Mouse (Mus musculus) frontal cortex, postnatal 10 days (tissue): ENCODE measurements at regions not wholly inside any gene's neighbourhood (a gene's known extent, or its start where the extent isn't known, plus 50 kb on each side); places are given as distances from the start of the nearest gene placed in this dataset.
"Not testable (repeated sequence)": the region's sequence is repeated elsewhere in the genome, so short reads cannot be mapped to it uniquely, and the experiment has no call there.

Source experiments
- DNase-seq, 2 experiments: peaks; one replicate each; pipeline ENCODE4 v3.0.0; 2022; ENCODE audit warnings: low spot score in 2 of 2, mixed read lengths in 1 of 2

- not testable (repeated sequence) for DNase-seq
Measured at GRCm38 (mm10) chr1:141246125-141246524, 1000.2 kb downstream of the Kcnt2 start.

GRCm38 (mm10) chr1:141274738-141275137 lies 1028.8 kb downstream of the Kcnt2 start:
- DNase-seq, result no peak

DNA sequence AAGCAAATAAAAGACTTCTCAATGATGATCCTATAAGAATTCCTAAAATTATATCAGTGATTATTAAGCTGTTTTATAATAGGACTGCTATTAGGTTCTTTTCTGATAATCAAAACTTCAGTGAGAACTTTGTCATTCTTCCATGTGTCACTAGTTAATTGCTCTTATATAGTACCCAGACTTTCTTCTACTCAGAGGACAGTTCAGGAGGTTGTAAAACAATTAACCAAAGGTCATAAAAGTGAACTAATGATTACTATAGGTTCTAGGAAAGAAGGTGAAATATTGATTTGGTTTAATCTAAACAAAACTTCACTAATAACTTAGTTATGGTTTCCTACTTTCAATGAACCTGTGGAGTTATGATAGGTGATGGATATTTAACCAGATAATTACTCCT lies 1035.6 kb downstream of the Kcnt2 start:
- no peak for DNase-seq

DNA sequence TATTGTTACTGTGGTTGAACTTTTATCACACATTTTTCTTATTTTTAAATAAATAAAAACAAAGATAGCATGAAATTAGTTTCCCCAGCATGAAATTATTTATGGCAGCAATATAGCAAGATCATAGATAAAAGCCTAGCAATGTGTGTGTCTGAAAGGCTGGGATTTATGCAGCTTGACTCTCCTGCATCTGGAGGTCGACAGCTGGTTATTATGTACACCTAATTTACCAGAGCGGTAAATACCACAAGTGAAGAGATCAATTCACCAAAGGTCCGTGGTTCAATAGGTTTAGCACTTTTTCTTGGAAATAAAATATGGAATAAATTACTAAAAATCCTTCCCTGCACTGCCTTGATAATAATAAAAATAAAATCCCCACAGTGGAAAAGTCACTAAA lies 1077.0 kb downstream of the Kcnt2 start:
- no peak for DNase-seq

DNA sequence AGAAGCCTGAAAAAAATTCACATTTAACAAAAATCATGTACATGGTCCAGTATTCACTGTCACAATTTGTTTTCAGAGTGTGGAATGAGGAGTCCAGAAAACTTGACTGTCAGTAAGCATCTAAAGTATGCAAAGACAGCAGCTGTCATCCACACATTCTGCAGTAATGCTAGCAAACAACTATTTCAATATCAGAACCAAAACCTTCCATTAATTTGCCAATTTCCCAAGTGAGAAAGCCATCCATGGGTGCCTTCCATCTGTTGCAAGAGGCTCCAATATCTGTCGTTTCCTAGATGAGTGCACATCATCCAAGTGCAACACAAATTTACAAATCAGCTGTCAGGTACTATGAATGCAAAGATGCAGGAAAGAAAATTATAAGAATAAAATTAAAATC lies 1092.1 kb downstream of the Kcnt2 start:
- no peak for DNase-seq

DNA sequence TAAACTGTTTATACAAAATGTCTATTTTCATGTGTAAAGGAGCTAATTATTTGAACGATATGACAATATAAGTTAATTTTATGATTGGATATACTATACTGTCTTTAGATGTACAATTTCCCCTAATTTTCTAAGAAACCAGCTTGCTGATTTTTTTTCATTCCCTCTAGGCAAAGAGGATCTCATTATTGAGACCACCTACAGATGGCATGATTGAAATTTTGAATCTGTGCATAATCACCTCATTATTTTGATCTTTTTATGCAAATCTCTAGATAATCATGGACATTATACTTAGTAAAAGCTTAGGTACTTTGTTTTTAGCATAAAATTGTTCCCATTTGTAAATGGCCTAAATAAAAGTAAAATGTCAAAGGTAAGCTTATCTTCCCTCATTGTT lies 1123.5 kb downstream of the Kcnt2 start:
- DNase-seq, result no peak

- no peak for DNase-seq
Measured at GRCm38 (mm10) chr1:141375966-141376365, 1130.0 kb downstream of the Kcnt2 start.

DNA sequence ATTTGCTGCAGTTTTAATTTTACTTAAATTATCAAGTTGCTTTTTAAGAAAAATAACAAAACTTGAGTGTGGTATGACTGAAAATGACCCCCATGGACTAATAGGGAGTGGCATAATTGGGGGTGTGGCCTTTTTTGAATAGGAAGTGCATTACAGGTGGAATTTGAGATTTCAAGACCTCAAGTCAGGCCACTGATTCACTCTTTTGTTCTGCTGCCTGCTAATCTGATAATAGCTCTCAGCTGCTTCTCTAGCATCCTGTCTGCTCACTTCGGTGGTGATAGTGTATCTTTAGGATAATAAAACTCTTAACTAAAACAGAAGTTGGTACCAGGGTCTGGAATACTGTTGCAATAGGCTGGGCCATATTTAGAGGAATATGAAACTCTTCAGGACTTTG lies 1155.4 kb downstream of the Kcnt2 start:
- no peak for DNase-seq

DNA sequence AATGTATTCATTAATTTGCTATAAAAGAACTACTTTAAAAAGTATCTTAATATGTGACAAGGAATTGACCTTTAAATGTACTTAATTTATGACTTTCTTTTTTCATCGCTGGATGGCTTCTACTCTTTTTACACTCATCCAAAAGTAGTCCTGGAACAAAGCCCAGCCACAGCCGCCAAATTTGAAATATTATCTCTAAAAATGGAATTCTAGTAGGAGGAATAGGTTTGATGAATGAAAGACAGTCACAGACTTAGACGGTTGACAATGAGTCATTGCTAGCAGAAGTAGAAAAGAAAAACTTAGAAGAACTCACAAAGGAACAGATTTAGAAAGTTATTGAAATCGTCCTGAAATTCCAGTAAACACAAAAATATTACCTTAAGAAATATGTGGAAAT lies 1183.7 kb downstream of the Kcnt2 start:
- DNase-seq, result peak; percentile 14 to 20

- no peak for DNase-seq
Measured at GRCm38 (mm10) chr1:141430117-141430516, 1184.2 kb downstream of the Kcnt2 start.

DNA sequence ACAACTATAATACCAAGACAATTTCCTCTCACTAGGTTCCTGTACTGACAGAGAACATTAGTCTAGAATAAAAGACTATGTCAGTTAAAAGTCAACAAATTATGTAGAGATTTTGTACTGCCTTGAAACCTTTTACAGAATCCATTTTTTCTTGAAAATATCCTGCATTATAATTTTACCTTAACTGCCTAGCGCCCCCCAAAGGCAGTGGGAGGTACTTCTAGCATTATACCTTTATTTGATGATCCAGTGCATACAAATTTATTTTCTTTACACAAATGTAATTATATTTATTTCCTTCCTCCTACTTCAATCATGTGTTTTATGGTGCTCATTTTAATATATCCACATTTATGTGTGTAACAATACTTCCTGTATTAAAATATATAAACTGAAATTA lies 1189.5 kb downstream of the Kcnt2 start:
- no peak for DNase-seq

DNA sequence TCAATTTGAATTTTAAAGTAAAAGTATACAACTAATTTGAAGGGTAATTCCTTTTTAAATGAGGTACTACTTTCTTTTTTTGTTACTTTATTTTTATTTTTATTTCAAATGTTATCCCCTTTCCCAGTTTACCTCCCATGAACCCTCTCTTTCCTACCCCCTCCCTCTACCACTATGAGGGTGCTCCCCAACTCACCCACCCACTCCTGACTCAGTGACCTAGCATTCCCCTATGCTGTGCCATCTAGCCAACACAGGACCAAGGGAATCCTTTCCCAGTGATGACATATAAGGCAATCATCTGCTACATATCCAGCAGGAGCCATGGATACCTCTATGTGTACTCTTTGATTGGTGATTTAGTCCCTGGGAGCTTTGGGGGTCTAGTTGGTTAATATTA lies 1194.3 kb downstream of the Kcnt2 start:
- DNase-seq, result no peak

- no peak for DNase-seq
Measured at GRCm38 (mm10) chr1:141450960-141451359, 1205.0 kb downstream of the Kcnt2 start.

DNA sequence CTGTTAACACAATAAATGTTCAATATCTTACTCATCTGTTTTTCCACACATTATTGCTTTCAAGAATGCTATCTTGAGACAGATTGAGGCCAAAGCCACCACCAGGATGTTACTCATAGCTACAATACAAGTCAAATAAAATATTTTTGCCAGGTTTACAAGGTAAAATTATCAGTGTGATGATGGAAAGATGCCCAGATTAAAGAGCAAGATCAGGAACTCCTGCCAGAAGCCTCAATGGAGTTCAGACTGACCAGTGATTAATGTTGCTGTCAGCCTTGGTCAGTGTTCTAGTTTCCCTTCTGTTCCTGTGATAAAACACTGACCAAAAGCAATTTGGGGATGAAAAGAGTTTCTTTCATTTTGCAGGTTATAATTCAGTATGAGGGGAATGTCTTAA lies 1218.6 kb downstream of the Kcnt2 start:
- no peak for DNase-seq
